Mouse (Mus musculus): ENCODE measurements at regions not wholly inside any gene's neighbourhood (a gene's known extent, or its start where the extent isn't known, plus 50 kb on each side); places are given as distances from the start of the nearest gene placed in this dataset.

- no peak for DNase-seq (ENCODE audit: low spot score in 2 of 2)
Measured at GRCm38 (mm10) chr13:72938156-72938874, 309.7 kb downstream of the Irx2 start.

GRCm38 (mm10) chr13:72947374-72948165 lies 312.7 kb upstream of the Irx4 start:
- DNase-seq (ENCODE audit: low spot score in 2 of 2), result no peak

- DNase-seq (ENCODE audit: low spot score in 2 of 2), result no peak
Measured at GRCm38 (mm10) chr13:72958616-72959518, 301.4 kb upstream of the Irx4 start.

GRCm38 (mm10) chr13:72961291-72961690 lies 299.0 kb upstream of the Irx4 start:
- no peak for DNase-seq (ENCODE audit: low spot score in 2 of 2)

GRCm38 (mm10) chr13:72972165-72972564 lies 288.1 kb upstream of the Irx4 start:
- no peak for DNase-seq (ENCODE audit: low spot score in 2 of 2)

- DNase-seq (ENCODE audit: low spot score in 2 of 2), result no peak
Measured at GRCm38 (mm10) chr13:72972894-72973293, 287.4 kb upstream of the Irx4 start.

- no peak for DNase-seq (ENCODE audit: low spot score in 2 of 2)
Measured at GRCm38 (mm10) chr13:72977213-72977612, 283.1 kb upstream of the Irx4 start.

- no peak for DNase-seq (ENCODE audit: low spot score in 2 of 2)
Measured at GRCm38 (mm10) chr13:72977971-72978370, 282.3 kb upstream of the Irx4 start.

GRCm38 (mm10) chr13:72978966-72979365 lies 281.3 kb upstream of the Irx4 start:
- no peak for DNase-seq (ENCODE audit: low spot score in 2 of 2)

- DNase-seq (ENCODE audit: low spot score in 2 of 2), result no peak
Measured at GRCm38 (mm10) chr13:72992589-72993409, 267.5 kb upstream of the Irx4 start.

- DNase-seq (ENCODE audit: low spot score in 2 of 2), result no peak
Measured at GRCm38 (mm10) chr13:72993410-72993858, 266.8 kb upstream of the Irx4 start.

- no peak for DNase-seq (ENCODE audit: low spot score in 2 of 2)
Measured at GRCm38 (mm10) chr13:72994538-72994937, 265.7 kb upstream of the Irx4 start.

GRCm38 (mm10) chr13:73008856-73009546 lies 251.3 kb upstream of the Irx4 start:
- no peak for DNase-seq (ENCODE audit: low spot score in 2 of 2)

- DNase-seq (ENCODE audit: low spot score in 2 of 2), result no peak
Measured at GRCm38 (mm10) chr13:73009547-73010475, 250.5 kb upstream of the Irx4 start.

- DNase-seq (ENCODE audit: low spot score in 2 of 2), result no peak
Measured at GRCm38 (mm10) chr13:73019181-73019580, 241.1 kb upstream of the Irx4 start.

- no peak for DNase-seq (ENCODE audit: low spot score in 2 of 2)
Measured at GRCm38 (mm10) chr13:73031217-73031616, 229.1 kb upstream of the Irx4 start.

- peak in 1 of 2 experiments; percentile 63 for DNase-seq (ENCODE audit: low spot score in 2 of 2)
Measured at GRCm38 (mm10) chr13:73033055-73033454, 227.2 kb upstream of the Irx4 start.

- peak in 1 of 2 experiments; percentile 22 for DNase-seq (ENCODE audit: low spot score in 2 of 2)
Measured at GRCm38 (mm10) chr13:73034065-73034831, 226.0 kb upstream of the Irx4 start.

- DNase-seq (ENCODE audit: low spot score in 2 of 2), result no peak
Measured at GRCm38 (mm10) chr13:73034886-73035285, 225.4 kb upstream of the Irx4 start.

Data from left cerebral cortex, adult 9 months (tissue).